Mouse (Mus musculus): ENCODE measurements around the gene Ocm.

DNA sequence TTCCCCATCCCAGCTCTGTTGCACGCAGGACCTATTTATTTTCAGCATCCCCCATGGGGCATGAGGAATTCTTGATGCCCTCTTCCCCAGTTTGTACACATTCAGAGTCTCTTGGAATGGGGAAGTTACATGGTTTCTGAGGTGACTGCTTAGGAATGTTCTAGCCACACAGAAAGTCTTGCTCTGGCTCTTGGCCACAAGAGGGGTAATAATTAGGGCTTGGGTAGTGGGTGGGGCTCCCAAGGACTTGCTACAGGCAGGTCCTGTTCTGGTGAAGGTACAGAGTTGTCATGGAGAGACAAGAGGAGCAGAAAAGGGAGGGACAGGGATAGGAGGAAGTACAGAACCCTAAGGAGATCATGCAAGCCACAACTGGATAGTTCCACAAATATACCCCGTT, 39.6 kb upstream of the Ocm start:
- TF ChIP-seq ZNF384 (IDR thresholded peaks at IDR 0.05; ENCODE audit: low read depth, low read length): no peak
- no peak for TF ChIP-seq KAT2A (conservative IDR thresholded peaks at IDR 0.05; ENCODE audit: low read depth, low read length)
- no peak for TF ChIP-seq ZKSCAN1 (IDR thresholded peaks at IDR 0.05; ENCODE audit: low read depth, low read length)
- TF ChIP-seq CHD2 (IDR thresholded peaks at IDR 0.05; ENCODE audit: low read length): no peak
- no peak for TF ChIP-seq POLR2AphosphoS5 (IDR thresholded peaks at IDR 0.05; ENCODE audit: borderline replicate concordance, low read depth, low read length)
- no peak for TF ChIP-seq CTCF (IDR thresholded peaks at IDR 0.05 in 2 of 3, conservative IDR thresholded peaks at IDR 0.05 in 1 of 3; ENCODE audit: control insufficient read depth in 1 of 3, insufficient read depth in 1 of 3, low read depth in 2 of 3, low read length in 3 of 3, poor library complexity in 1 of 3, severe bottlenecking in 1 of 3)
- TF ChIP-seq ETS1 (IDR thresholded peaks at IDR 0.05; ENCODE audit: low read depth, low read length): no peak
- TF ChIP-seq TAL1 (IDR thresholded peaks at IDR 0.05; ENCODE audit: low read length): no peak

Measured in MEL (cell line).